Mouse (Mus musculus) lung, postnatal 0 days (tissue): ENCODE data around the gene Zfp691.

Source experiments
- CTCF ChIP-seq: IDR thresholded peaks from 2 replicates; pipeline ENCODE4 v1.5.1; 2016; ENCODE audit warnings: antibody characterized with exemption, mild to moderate bottlenecking
- EP300 ChIP-seq: IDR thresholded peaks from 2 replicates; pipeline ENCODE4 v1.6.1; 2016; ENCODE audit warnings: antibody characterized with exemption, mild to moderate bottlenecking, control low read depth

GRCm38 (mm10) chr4:119147347-119147746, 26.6 kb downstream of the Zfp691 start:
- TF ChIP-seq CTCF (no peak), EP300 (no peak)
